Mouse (Mus musculus): ENCODE results near the gene Nog.

Gene Nog

GRCm38 (mm10) chr11:89302056-89302815, at the start of gene Nog:
Gene Nog, minus strand, starts transcription at chr11:89302332.
- DNase-seq = peak; percentile 79

GRCm38 (mm10) chr11:89340238-89340637, 38.1 kb upstream of the Nog start:
- peak; percentile 20 for DNase-seq

GRCm38 (mm10) chr11:89339783-89340182, 37.7 kb upstream of the Nog start:
- DNase-seq = no peak

GRCm38 (mm10) chr11:89337910-89338309, 35.8 kb upstream of the Nog start:
- no peak for DNase-seq

GRCm38 (mm10) chr11:89327089-89327881, 25.2 kb upstream of the Nog start:
- DNase-seq = no peak

GRCm38 (mm10) chr11:89321775-89322174, 19.6 kb upstream of the Nog start:
- DNase-seq = no peak

GRCm38 (mm10) chr11:89319675-89320074, 17.5 kb upstream of the Nog start:
- DNase-seq = no peak

GRCm38 (mm10) chr11:89318324-89318723, 16.2 kb upstream of the Nog start:
- DNase-seq = peak; percentile 32

- DNase-seq = no peak
Observed at GRCm38 (mm10) chr11:89317757-89318156, 15.6 kb upstream of the Nog start.

GRCm38 (mm10) chr11:89314374-89314773, 12.2 kb upstream of the Nog start:
- DNase-seq = no peak

GRCm38 (mm10) chr11:89312378-89312777, 10.2 kb upstream of the Nog start:
- peak; percentile 23 for DNase-seq

- no peak for DNase-seq
Observed at GRCm38 (mm10) chr11:89310217-89310616, 8.1 kb upstream of the Nog start.

GRCm38 (mm10) chr11:89303421-89303820, 1.3 kb upstream of the Nog start:
- peak; percentile 93 for DNase-seq

GRCm38 (mm10) chr11:89302816-89303180, 666 bp upstream of the Nog start:
- DNase-seq = no peak

- DNase-seq = peak; percentile 54
Observed at GRCm38 (mm10) chr11:89301331-89302055, 639 bp downstream of the Nog start.

- peak; percentile 43 for DNase-seq
Observed at GRCm38 (mm10) chr11:89299784-89300775, 2.1 kb downstream of the Nog start.

- DNase-seq = peak; percentile 83
Observed at GRCm38 (mm10) chr11:89299116-89299783, 2.9 kb downstream of the Nog start.

GRCm38 (mm10) chr11:89298285-89299010, 3.7 kb downstream of the Nog start:
- peak; percentile 91 for DNase-seq

GRCm38 (mm10) chr11:89297521-89297920, 4.6 kb downstream of the Nog start:
- peak; percentile 32 for DNase-seq

GRCm38 (mm10) chr11:89269809-89270361, 32.2 kb downstream of the Nog start:
- DNase-seq = no peak

GRCm38 (mm10) chr11:89267520-89267919, 34.6 kb downstream of the Nog start:
- no peak for DNase-seq
